Mouse (Mus musculus) liver, postnatal 0 days (tissue): ENCODE results near the gene Nup98. TPM values are rescaled to one million over a fixed set of nuclear protein-coding genes. Genes with fewer than 3 reads are reported as not detected.

Source experiments
- ATAC-seq: fragments of 200-750 bp; cut with Nextera tagmentation; 2 replicates; pipeline ENCODE4 v1.8.0; 2017; ENCODE audit warnings: mild to moderate bottlenecking, moderate library complexity
- DNase-seq: peaks from one replicate; pipeline ENCODE4 v3.0.0-alpha.2; 2016
- H3K27ac ChIP-seq: fragments of 300-500 bp; sonication (generic); 2 replicates; pipeline ENCODE4 v1.5.1; 2014; ENCODE audit warnings: antibody characterized with exemption, moderate library complexity, mild to moderate bottlenecking, low read depth
- H3K27me3 ChIP-seq: fragments of 300-500 bp; sonication (generic); 2 replicates; pipeline ENCODE4 v1.6.1; 2014; ENCODE audit warnings: low read length, control low read depth, mixed read lengths; ENCODE audit not compliant: insufficient read depth
- H3K36me3 ChIP-seq: fragments of 300-500 bp; sonication (generic); replicated peaks from 2 replicates; pipeline ENCODE4 v1.6.1; 2014; ENCODE audit warnings: mild to moderate bottlenecking, control low read depth, low read length, moderate library complexity, mixed read lengths; ENCODE audit not compliant: insufficient read depth
- H3K4me1 ChIP-seq: fragments of 300-500 bp; sonication (generic); 2 replicates; pipeline ENCODE4 v1.6.1; 2014; ENCODE audit warnings: antibody characterized with exemption, mild to moderate bottlenecking, control low read depth; ENCODE audit not compliant: insufficient read depth
- H3K4me2 ChIP-seq: fragments of 300-500 bp; sonication (generic); 2 replicates; pipeline ENCODE4 v1.6.1; 2014; ENCODE audit warnings: low read depth, mild to moderate bottlenecking, low read length, moderate library complexity, mixed read lengths
- H3K4me3 ChIP-seq: fragments of 300-500 bp; sonication (generic); 2 replicates; pipeline ENCODE4 v1.5.1; 2014; ENCODE audit warnings: low read depth, low read length
- H3K9ac ChIP-seq: fragments of 300-500 bp; sonication (generic); replicated peaks from 2 replicates; pipeline ENCODE4 v1.6.1; 2014; ENCODE audit warnings: mild to moderate bottlenecking, moderate library complexity
- H3K9me3 ChIP-seq: fragments of 300-500 bp; sonication (generic); 2 replicates; pipeline ENCODE4 v1.6.1; 2016; ENCODE audit warnings: mild to moderate bottlenecking, control low read depth, low read length, mixed read lengths
- CTCF ChIP-seq: sonication (generic); IDR thresholded peaks from 2 replicates; pipeline ENCODE4 v1.5.1; 2016; ENCODE audit warnings: antibody characterized with exemption, low read depth
- EP300 ChIP-seq: IDR thresholded peaks from 2 replicates; pipeline ENCODE4 v1.6.1; 2016; ENCODE audit warnings: antibody characterized with exemption, low read depth, mild to moderate bottlenecking
- WGBS: fragments of 180-500 bp; shearing (Covaris S2); extraction: QIAGEN DNeasy Blood & Tissue Kit; methylation state at CpG from one replicate; pipeline ENCODE4 v1.1.7; 2014; ENCODE audit not compliant: insufficient replicate concordance; 5-methylcytosine and 5-hydroxymethylcytosine counted together
- polyA plus RNA-seq: library from polyadenylated mRNA; unstranded; fragments of >200 nt; fragmentation: Nextera tagmentation; extraction: Ambion mirVana; gene quantifications from 2 replicates; pipeline ENCODE4 v1.2.1, GENCODE M21; 2015

Nup98 gene
- polyA plus RNA-seq, 1 experiment from 2014 or later, result 8.6 TPM

DNA sequence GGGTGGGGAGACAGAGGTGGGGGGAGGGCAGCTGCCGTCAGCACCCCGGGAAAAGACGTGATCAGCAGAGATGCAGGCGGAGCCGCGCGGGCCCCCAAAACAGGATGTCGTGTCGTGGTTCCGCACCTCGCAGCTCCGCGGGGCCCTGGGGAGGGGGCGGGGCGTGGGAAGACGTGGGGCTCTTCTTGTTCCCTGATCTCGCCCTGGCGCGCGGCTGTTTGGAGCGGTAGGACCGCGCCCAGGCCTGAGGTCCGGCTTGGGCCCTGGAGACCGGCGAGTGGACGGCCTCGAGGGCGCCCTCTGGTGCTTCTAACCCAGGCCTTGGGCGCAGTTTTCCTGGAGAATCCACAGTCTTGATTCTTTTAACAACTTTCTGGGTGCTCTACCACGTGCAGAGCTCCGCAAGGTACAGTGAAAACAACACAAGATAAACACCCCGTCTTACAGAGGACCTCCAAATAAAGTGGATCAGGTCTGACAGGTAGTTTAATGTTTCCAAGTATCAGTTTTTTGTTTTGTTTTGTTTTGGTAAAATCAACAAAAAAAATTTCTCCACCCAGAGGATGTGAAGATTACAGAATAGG, 40.7 kb upstream of the Nup98 start:
- peak overlapping the region; percentile 92 for H3K4me3 ChIP-seq
- TF ChIP-seq CTCF (peak; percentile 91), EP300 (peak; percentile 29; the same call in 1 of the 2 replicates)
- WGBS, result under 1% methylated on average over 30 of the region's 33 CpGs
- H3K4me1 ChIP-seq, result peaks cover 40% of the 10 kb centered on the region
- peak overlapping the region; percentile 100 for H3K27ac ChIP-seq
- peak; percentile 92 for DNase-seq
- H3K9me3 ChIP-seq, result no peaks in the 10 kb centered on the region
- no peaks in the 10 kb centered on the region for H3K36me3 ChIP-seq
- peak overlapping the region; percentile 93 for H3K9ac ChIP-seq
- peak; percentile 70 for ATAC-seq
- peak overlapping the region; percentile 80 for H3K4me2 ChIP-seq
- no peaks in the 10 kb centered on the region for H3K27me3 ChIP-seq

DNA sequence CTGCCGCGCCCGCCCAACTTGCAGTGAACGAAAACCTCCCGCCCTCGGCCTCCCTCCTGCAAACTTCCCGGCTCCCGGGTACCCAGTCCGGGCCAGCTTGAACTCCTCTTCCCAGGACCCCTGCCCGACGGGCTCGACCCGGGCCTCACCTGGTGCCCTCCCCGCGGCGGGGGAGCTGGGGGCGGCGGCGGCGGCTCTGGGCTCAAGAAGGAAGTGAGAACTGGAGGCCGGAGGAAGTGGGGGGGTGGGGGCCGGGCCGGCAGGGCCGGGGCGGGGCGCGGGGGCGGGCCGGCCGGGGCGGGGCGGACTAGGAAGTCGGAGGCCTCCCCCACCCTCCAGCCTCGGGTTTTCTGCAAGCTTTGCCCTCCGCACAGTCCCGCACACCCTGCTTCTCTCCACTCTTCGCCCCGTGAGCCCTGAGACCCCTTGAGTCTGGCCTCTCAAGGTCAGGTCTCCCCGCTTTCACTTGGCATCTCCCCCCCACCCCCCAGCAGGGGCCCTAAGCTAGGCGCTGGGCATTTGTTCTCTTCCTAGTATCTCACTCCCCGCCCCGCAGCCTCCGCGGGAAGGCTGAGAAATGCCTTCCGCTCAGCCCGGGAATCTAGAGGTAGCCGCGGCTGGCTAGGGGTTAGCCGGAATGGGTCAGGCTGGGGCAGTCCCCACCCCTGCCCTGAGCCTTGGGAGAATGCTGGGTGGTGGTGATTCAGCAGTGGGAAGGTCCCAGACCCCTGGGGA, 40.1 kb upstream of the Nup98 start:
- peak; percentile 90 for DNase-seq
- Histone ChIP-seq H3K4me1 (peaks cover 45% of the 10 kb centered on the region), H3K9ac (peak overlapping the region; percentile 93), H3K4me2 (peak overlapping the region; percentile 80), H3K27me3 (no peaks in the 10 kb centered on the region), H3K36me3 (no peaks in the 10 kb centered on the region), H3K9me3 (no peaks in the 10 kb centered on the region), H3K27ac (peak overlapping the region; percentile 100), H3K4me3 (peak overlapping the region; percentile 92)
- ATAC-seq, result peak; percentile 81
- under 1% methylated on average over 39 of the region's 49 CpGs for WGBS
- TF ChIP-seq EP300 (no peak), CTCF (no peak)

DNA sequence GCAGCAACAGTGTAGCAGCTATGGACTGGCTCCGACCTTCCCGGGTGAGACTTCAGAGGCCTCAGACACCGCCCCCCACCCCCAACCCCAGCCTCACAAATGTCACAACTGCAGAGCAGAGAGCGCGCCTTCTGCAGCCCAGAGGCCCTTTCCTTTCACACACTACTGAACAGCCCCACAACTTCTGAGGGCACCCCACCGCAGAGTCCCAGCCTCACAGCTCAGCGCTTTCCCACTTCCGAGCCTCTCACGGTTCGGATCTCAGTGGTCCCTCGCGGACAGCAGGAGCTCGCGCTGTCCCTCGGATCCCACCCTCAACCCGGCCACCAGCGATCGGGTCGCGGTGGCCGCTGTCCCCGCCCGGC, 39.5 kb upstream of the Nup98 start:
- DNase-seq (peak; percentile 74), ATAC-seq (peak; percentile 32)
- H3K9ac ChIP-seq, result peak overlapping the region; percentile 93
- peak overlapping the region; percentile 92 for H3K4me3 ChIP-seq
- H3K27me3 ChIP-seq, result no peaks in the 10 kb centered on the region
- peaks cover 50% of the 10 kb centered on the region for H3K4me1 ChIP-seq
- 0% methylated on average over 22 of the region's 23 CpGs for WGBS
- no peaks in the 10 kb centered on the region for H3K9me3 ChIP-seq
- TF ChIP-seq CTCF, result no peak
- no peaks in the 10 kb centered on the region for H3K36me3 ChIP-seq
- peak overlapping the region; percentile 100 for H3K27ac ChIP-seq
- peak overlapping the region; percentile 80 for H3K4me2 ChIP-seq

DNA sequence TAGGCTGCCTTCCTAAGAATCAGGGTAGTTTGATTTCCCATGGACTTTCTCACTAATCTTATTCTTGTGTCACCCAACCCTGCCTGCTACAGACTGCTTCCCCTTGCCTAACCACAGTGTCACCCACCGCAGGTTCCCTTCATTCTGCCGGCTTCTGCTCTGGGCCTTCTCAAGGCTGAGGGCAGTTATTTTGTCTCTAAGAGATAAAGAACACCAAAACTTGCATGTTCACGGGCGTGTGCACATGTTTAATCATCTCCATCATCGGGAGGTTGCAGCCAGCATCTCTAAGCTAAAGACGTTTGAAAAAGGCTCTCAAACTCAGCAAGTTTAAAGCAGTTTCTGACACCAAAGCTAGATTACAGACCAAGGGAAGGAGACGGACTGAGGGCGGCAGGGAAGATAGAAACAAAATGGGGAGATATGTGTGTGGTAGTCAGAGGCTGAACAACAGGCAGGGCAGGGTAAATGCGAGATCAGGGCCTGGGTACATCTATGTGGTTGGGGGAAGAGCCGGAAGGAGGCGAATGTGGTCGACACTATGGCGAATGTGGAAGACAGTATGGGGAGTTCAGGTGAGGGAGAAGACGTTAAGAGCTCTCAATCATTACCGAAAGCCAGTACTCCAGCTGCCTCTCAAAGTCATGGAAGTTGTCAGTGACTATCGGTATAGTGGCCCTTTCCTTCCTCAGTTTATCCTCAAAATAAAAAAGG, 38.9 kb upstream of the Nup98 start:
- peak overlapping the region; percentile 93 for H3K9ac ChIP-seq
- H3K4me2 ChIP-seq, result peak overlapping the region; percentile 80
- ATAC-seq, result no peak
- TF ChIP-seq EP300, result peak; percentile 50; the same call in 1 of the 2 replicates
- no peak for TF ChIP-seq CTCF
- peak overlapping the region; percentile 92 for H3K4me3 ChIP-seq
- no peaks in the 10 kb centered on the region for H3K36me3 ChIP-seq
- DNase-seq, result peak; percentile 49
- H3K27me3 ChIP-seq, result no peaks in the 10 kb centered on the region
- 6% methylated on average over 16 of the region's 16 CpGs for WGBS
- H3K27ac ChIP-seq, result peak overlapping the region; percentile 100
- no peaks in the 10 kb centered on the region for H3K9me3 ChIP-seq
- H3K4me1 ChIP-seq, result peaks cover 53% of the 10 kb centered on the region

DNA sequence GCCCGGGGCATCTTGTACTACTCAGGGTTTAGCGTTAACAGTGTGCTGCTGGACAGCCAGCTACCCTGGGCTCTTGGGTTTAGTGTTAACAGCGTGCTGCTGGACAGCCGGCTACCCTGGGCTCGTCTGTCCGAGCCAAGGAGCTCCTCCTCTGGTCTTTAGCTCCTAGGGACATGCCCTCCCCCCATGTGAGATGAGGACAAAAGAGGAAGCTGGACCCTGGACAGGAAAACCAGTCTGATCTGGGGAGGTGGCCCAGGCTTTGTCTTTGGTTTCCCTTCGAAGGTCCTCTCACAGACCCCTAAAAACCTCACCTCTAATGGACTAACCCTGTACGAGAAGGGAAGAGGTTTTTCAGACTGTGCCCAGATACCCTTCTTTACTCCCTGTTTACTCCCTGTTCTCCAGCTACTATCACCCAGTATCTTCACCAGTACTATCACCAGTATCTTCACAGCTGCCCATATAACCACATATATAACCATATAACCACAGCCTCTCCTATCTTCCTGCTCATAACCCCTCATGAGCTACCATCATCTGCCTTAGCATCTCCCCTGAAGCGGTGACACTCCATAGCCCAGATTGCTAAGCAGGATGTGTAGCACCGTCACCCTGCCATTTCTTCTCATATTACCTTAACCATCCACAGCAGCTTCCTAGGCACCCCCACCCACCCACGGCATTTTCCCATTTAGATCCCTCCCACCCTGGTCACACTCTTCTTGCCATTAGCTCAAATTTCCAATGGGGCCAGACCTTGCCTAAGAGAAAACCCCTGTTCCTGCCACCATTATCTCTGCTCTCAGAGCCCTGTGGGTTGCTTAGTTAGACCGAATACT, 37.2 kb upstream of the Nup98 start:
- H3K27ac ChIP-seq, result peak overlapping the region; percentile 100
- peak overlapping the region; percentile 93 for H3K9ac ChIP-seq
- H3K4me1 ChIP-seq, result peaks cover 64% of the 10 kb centered on the region
- DNase-seq, result no peak
- peaks cover 13% of the 10 kb centered on the region for H3K36me3 ChIP-seq
- WGBS, result 28% methylated on average over 12 of the region's 12 CpGs
- no peaks in the 10 kb centered on the region for H3K9me3 ChIP-seq
- no peaks in the 10 kb centered on the region for H3K27me3 ChIP-seq
- H3K4me3 ChIP-seq, result peak overlapping the region; percentile 92
- TF ChIP-seq EP300 (no peak), CTCF (no peak)
- no peak for ATAC-seq
- peak overlapping the region; percentile 80 for H3K4me2 ChIP-seq
